Mouse (Mus musculus): ENCODE measurements around the gene Gpr137b.
A peak's percentile ranks its signal among the peaks of the same experiment; 100 is the strongest.
"Not testable (repeated sequence)": the region's sequence is repeated elsewhere in the genome, so short reads cannot be mapped to it uniquely, and the experiment has no call there.

Gene Gpr137b

GRCm38 (mm10) chr13:13366371-13366770 lies 27.4 kb downstream of the Gpr137b start:
- not testable (repeated sequence) for DNase-seq (ENCODE audit: low read depth, low spot score)

DNA sequence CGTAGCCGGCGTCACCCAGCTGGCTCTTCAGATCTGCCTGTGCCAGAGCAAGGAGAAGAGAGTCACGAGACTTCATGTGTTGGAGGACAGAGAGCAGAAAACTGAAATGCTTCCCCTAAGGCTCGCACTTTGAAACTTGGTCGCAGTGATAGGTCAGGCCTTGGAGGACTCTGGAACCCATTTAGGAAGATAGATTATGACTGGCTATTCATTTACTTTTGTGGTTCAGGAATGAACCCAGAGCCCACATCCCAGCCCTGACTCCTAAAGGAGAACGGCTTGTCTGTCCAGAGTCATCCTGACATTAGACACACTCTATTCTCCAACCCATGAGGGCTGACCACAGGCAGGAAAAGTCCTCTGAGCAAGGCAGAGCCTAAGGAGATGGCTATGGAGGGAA lies 30.3 kb downstream of the Gpr137b start:
- DNase-seq (ENCODE audit: low read depth, low spot score) = not testable (repeated sequence)

- not testable (repeated sequence) for DNase-seq (ENCODE audit: low read depth, low spot score)
Observed at GRCm38 (mm10) chr13:13362261-13362660, 31.6 kb downstream of the Gpr137b start.

DNA sequence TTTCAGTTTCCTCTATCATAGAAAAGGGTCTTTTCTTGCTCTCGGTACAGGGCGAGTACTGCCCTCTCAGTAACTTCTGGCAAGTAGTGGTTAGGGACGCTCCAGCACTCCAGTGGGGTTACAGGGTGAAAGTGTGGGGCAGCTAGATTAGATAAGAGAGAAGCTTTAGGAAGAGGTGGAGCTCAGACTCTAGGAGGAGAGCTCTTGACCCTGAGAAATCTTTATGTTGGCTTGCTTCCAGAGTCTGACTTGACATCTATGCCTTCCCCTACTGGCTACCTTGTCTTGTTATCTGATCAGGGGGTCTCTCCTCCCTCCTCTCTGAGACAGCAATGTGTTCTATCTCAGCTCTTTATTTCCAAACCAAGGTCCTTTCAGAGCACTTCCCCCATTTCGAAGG lies 33.8 kb downstream of the Gpr137b start:
- DNase-seq (ENCODE audit: low read depth, low spot score) = not testable (repeated sequence)

DNA sequence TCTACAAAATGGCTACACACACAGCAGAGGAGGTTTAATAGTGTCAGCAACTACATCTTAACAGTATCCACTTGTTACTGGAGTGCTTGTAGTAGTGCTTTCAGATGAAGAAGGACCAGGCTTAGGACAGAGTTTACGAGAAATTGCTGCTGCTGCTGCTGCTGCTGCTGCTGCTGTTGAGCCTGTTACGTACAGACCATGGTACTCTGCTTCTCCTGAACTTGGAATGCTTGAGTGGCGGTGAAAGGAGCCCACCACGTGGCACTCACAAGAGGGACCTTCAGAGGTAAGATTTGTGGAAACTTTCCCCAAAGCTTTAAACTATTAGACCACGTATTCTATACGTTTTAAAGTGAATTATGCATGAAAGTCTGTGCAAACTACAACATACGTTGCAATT lies 35.2 kb downstream of the Gpr137b start:
- not testable (repeated sequence) for DNase-seq (ENCODE audit: low read depth, low spot score)

- not testable (repeated sequence) for DNase-seq (ENCODE audit: low read depth, low spot score)
Observed at GRCm38 (mm10) chr13:13358097-13358496, 35.7 kb downstream of the Gpr137b start.

DNA sequence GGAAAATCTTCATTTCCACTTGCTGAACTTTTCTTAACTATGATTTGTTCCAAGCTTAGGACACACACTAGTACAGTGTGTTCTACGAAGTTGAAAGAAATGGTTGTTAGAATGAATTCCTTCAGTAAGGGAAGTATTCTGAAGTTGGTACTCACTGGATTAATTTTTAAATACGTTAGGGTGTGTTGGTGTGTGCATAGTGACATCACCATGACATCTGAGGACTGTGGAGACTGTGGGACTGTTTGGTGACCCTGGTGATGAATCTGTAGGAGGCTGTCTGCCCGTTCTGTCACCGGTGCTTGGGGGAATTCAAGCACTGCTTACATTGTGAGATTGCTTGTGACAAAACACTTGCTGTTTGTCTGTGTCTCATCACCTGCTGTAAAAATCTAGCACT lies 41.7 kb downstream of the Gpr137b start:
- DNase-seq (ENCODE audit: low read depth, low spot score) = not testable (repeated sequence)

DNA sequence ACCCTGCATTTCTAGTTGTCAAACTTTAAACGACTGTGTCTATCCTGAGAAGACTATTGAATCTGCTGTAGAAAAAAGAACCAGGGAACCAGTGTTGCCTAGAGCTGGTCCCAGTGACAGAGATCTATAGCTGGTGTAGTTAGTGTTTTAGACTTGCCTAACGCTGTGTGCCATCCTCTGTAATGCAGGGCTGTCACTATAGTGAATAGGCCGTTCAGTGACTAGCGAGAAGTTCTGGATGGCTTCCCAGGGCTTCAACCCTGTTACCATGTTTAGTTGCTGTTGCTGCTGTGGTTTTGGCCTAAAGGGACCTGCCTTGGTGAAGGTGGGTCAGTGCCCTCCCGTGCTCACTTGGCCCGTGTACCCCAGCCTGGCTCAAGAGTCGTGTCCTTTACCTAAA lies 43.1 kb downstream of the Gpr137b start:
- not testable (repeated sequence) for DNase-seq (ENCODE audit: low read depth, low spot score)

GRCm38 (mm10) chr13:13349288-13349687 lies 44.5 kb downstream of the Gpr137b start:
- peak; percentile 82 for DNase-seq (ENCODE audit: low read depth, low spot score)

- DNase-seq (ENCODE audit: low read depth, low spot score) = peak; percentile 62
Observed at GRCm38 (mm10) chr13:13347634-13348412, 46.0 kb downstream of the Gpr137b start.

GRCm38 (mm10) chr13:13337361-13337760 lies 56.5 kb downstream of the Gpr137b start:
- DNase-seq (ENCODE audit: low read depth, low spot score) = not testable (repeated sequence)

- DNase-seq (ENCODE audit: low read depth, low spot score) = peak; percentile 80
Observed at GRCm38 (mm10) chr13:13328876-13329275, 64.9 kb downstream of the Gpr137b start.
